8 mouse cellular contexts compared by ENCODE assay signal in the genomic region with DNA sequence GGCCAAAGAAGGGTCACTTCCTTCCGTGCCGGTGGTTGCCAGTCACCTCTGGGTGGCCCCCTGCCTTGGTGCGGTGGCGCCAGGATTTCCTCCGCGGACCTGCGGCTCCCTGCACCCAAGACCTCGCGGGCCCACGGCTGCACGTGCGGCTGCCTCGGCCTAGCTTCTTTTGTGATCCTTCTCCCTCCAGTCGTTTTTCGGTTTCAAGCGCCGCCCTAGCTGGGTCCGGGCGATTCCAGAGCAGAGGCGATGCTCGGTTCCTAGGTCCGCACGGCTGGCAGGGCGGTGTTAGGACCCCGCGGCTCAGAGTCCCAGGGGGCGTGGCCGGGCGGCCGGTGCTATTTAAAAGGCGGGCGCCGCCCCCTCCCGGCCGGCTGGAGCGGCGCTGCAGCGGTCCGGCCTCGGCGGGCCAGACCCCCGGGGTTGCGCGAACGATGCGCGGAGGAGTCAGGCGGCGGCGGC. TPM values are rescaled to one million over a fixed set of nuclear protein-coding genes. Genes with fewer than 3 reads are reported as not detected.
DNase-seq lines count a peak whose midpoint lies in the region; ATAC-seq and TF ChIP-seq lines count a peak whose summit lies in the region.

No protein-coding gene starts in this region.

- peak; percentile 81 for DNase-seq in CH12.LX (ENCODE audit: extremely low read depth)
- DNase-seq in forebrain, embryonic 14.5 days (ENCODE audit: low spot score): peak; percentile 84
- DNase-seq in heart, postnatal 36 days: peak; percentile 87
- peak; percentile 24 to 47 for DNase-seq in layer of hippocampus, adult 18-20 months (ENCODE audit: low spot score in 2 of 2)
- DNase-seq in ovary, adult 18-20 months (ENCODE audit: low spot score): peak; percentile 59
- peak; percentile 39 to 44 for DNase-seq in thymus, adult 18-20 months

- peak overlapping the region; percentile 63 to 72 (median 69) for H3K4me3 ChIP-seq in CH12.LX (replicated peaks in 1 of 3; ENCODE audit: low read depth in 2 of 3, low read length in 2 of 3, poor library complexity in 1 of 3)
- H3K4me3 ChIP-seq in brown adipose tissue, adult 24 weeks (ENCODE audit: insufficient read depth, low read depth, low read length): peak overlapping the region; percentile 84
- peak overlapping the region; percentile 49 for H3K4me3 ChIP-seq in forebrain, embryonic 14.5 days (ENCODE audit: low read depth, low read length)
- H3K4me3 ChIP-seq in lung, embryonic 15.5 days: peak overlapping the region; percentile 51

- no peaks in the 10 kb centered on the region for H3K27me3 ChIP-seq in CH12.LX (replicated peaks)
- 0 out of 2 replicates have a peak, but pooled peaks cover 5% of the 10 kb centered on the region for H3K27me3 ChIP-seq in forebrain, embryonic 14.5 days (replicated peaks; ENCODE audit: control insufficient read depth, insufficient read depth, low read length)
- 0 out of 2 replicates have a peak, but pooled peaks cover 6% of the 10 kb centered on the region for H3K27me3 ChIP-seq in lung, embryonic 15.5 days

- peak overlapping the region; percentile 54 for H3K4me2 ChIP-seq in CH12.LX (ENCODE audit: insufficient read depth, low read depth, poor library complexity, severe bottlenecking)
- peak overlapping the region; percentile 83 for H3K4me2 ChIP-seq in forebrain, embryonic 14.5 days (ENCODE audit: low read length)
- peak overlapping the region; percentile 90 for H3K4me2 ChIP-seq in lung, embryonic 15.5 days

- TF ChIP-seq CTCF in CH12.LX (conservative IDR thresholded peaks at IDR 0.05 in 1 of 2, IDR thresholded peaks at IDR 0.05 in 1 of 2; ENCODE audit: low read depth in 2 of 2, low read length in 2 of 2): peak in 1 of 2 experiments; percentile 56; a peak in 2 of 4 replicates

- peak overlapping the region; percentile 96 for H3K27ac ChIP-seq in CH12.LX (ENCODE audit: insufficient read depth, low read depth)
- peak overlapping the region; percentile 79 for H3K27ac ChIP-seq in brown adipose tissue, adult 24 weeks (replicated peaks; ENCODE audit: low read depth, low read length)
- H3K27ac ChIP-seq in forebrain, embryonic 14.5 days (ENCODE audit: low read depth, low read length): no peak overlapping the region
- H3K27ac ChIP-seq in lung, embryonic 15.5 days: no peak overlapping the region

- dilution Hi-C loops in CH12.LX (cut with MboI; ENCODE audit: extremely low pct_ligation_motif_present, extremely low pct_unique_long_range_greater_than_20kb, low sequenced_read_pairs): no loop called here

- no peaks in the 10 kb centered on the region for H3K9me3 ChIP-seq in CH12.LX (replicated peaks; ENCODE audit: low read length)
- no peaks in the 10 kb centered on the region for H3K9me3 ChIP-seq in forebrain, embryonic 14.5 days (replicated peaks; ENCODE audit: control insufficient read depth, low read length)
- no peaks in the 10 kb centered on the region for H3K9me3 ChIP-seq in lung, embryonic 15.5 days

- ATAC-seq in forebrain, embryonic 14.5 days: peak; percentile 90
- ATAC-seq in lung, embryonic 15.5 days (ENCODE audit: borderline replicate concordance, extremely low read depth, low FRiP score, low TSS enrichment): peak; percentile 78

- in situ Hi-C loops in CH12.LX (cut with MboI; ENCODE audit: low pct_ligation_motif_present, low pct_unique_long_range_greater_than_20kb, low sequenced_read_pairs): loop anchor here (5.0 to 10.0 kb wide), 2 partner anchors 93 to 345 kb away; a partner anchor contains a TSS

- no peaks in the 10 kb centered on the region for H3K79me2 ChIP-seq in CH12.LX (replicated peaks; ENCODE audit: control insufficient read depth, extremely low read depth, insufficient read depth, poor library complexity, severe bottlenecking)

- WGBS in forebrain, embryonic 14.5 days: under 1% methylated on average over 40 of the region's 50 CpGs
- WGBS in lung, embryonic 15.5 days: under 1% methylated on average over 50 of the region's 50 CpGs

- peak; percentile 57; the same call in 1 of the 2 replicates for TF ChIP-seq POLR2A in CH12.LX (IDR thresholded peaks at IDR 0.05; ENCODE audit: low read depth, low read length)

- intact Hi-C loops in heart, postnatal 36 days (cut with DNase I): loop anchor here (2.0 kb wide), 1 partner anchor 53 kb away; no protein-coding TSS in a partner anchor

- peaks cover 49 to 88% of the 10 kb centered on the region in 2 experiments for H3K4me1 ChIP-seq in CH12.LX (ENCODE audit: control insufficient read depth in 1 of 2, insufficient read depth in 2 of 2)
- H3K4me1 ChIP-seq in brown adipose tissue, adult 24 weeks (ENCODE audit: control insufficient read depth, insufficient read depth, insufficient read length, low read length): peaks cover 17% of the 10 kb centered on the region
- no peaks in the 10 kb centered on the region for H3K4me1 ChIP-seq in forebrain, embryonic 14.5 days (ENCODE audit: control insufficient read depth, insufficient read depth, low read length)
- peaks cover 33% of the 10 kb centered on the region for H3K4me1 ChIP-seq in lung, embryonic 15.5 days

- peak overlapping the region; percentile 51; the same call in 1 of the 2 replicates for H3K9ac ChIP-seq in CH12.LX (ENCODE audit: insufficient read depth, low read depth)
- H3K9ac ChIP-seq in forebrain, embryonic 14.5 days (ENCODE audit: low read length): peak overlapping the region; percentile 61
- peak overlapping the region; percentile 41; the same call in 1 of the 2 replicates for H3K9ac ChIP-seq in lung, embryonic 15.5 days

- peak; percentile 37 for TF ChIP-seq RAD21 in CH12.LX (IDR thresholded peaks at IDR 0.05; ENCODE audit: low read depth, low read length)

- peaks cover 5 to 9% of the 10 kb centered on the region in 2 experiments for H3K36me3 ChIP-seq in CH12.LX (replicated peaks in 1 of 2; ENCODE audit: control insufficient read depth in 1 of 2, insufficient read depth in 1 of 2, low read length in 1 of 2)
- no peaks in the 10 kb centered on the region for H3K36me3 ChIP-seq in forebrain, embryonic 14.5 days (ENCODE audit: control insufficient read depth, insufficient read depth, low read length)
- no peaks in the 10 kb centered on the region for H3K36me3 ChIP-seq in lung, embryonic 15.5 days

- no peak for TF ChIP-seq EP300 in CH12.LX (IDR thresholded peaks at IDR 0.05; ENCODE audit: low read length)

TF ChIP-seq in CH12.LX, 34 proteins besides CTCF, POLR2A, EP300 and RAD21 (continues in another document):
- peak; percentile 48 for TF ChIP-seq NRF1 (IDR thresholded peaks at IDR 0.05; ENCODE audit: low read depth, low read length)
- TF ChIP-seq SMC3 (IDR thresholded peaks at IDR 0.05; ENCODE audit: low read depth, low read length): peak; percentile 68
- no peak for TF ChIP-seq JUND (conservative IDR thresholded peaks at IDR 0.05; ENCODE audit: low read depth, low read length)
- no peak for TF ChIP-seq MAZ (IDR thresholded peaks at IDR 0.05; ENCODE audit: low read depth, low read length)
- 0 out of 2 replicates have a peak, but pooled peaks have one; percentile 39 for TF ChIP-seq KAT2A (IDR thresholded peaks at IDR 0.05; ENCODE audit: insufficient replicate concordance, low read length)
- no peak for TF ChIP-seq USF2 (conservative IDR thresholded peaks at IDR 0.05; ENCODE audit: low read depth, low read length)
- TF ChIP-seq JUN (IDR thresholded peaks at IDR 0.05; ENCODE audit: insufficient read depth, low read depth, low read length): no peak
- peak; percentile 87 for TF ChIP-seq SIN3A (IDR thresholded peaks at IDR 0.05; ENCODE audit: low read length)
- peak; percentile 87 for TF ChIP-seq TBP (conservative IDR thresholded peaks at IDR 0.05; ENCODE audit: low read depth, low read length)
- peak; percentile 92 for TF ChIP-seq BHLHE40 (IDR thresholded peaks at IDR 0.05; ENCODE audit: low read depth, low read length)
- TF ChIP-seq ETS1 (conservative IDR thresholded peaks at IDR 0.05; ENCODE audit: low read depth, low read length): no peak; the same call in 1 of the 2 replicates
- peak; percentile 29; the same call in 1 of the 2 replicates for TF ChIP-seq CHD2 (IDR thresholded peaks at IDR 0.05; ENCODE audit: low read length)
- TF ChIP-seq MXI1 (IDR thresholded peaks at IDR 0.05; ENCODE audit: low read depth, low read length): peak; percentile 64; the same call in 1 of the 2 replicates
- TF ChIP-seq HCFC1 (IDR thresholded peaks at IDR 0.05; ENCODE audit: low read depth, low read length): peak; percentile 55
- peak; percentile 57; the same call in 1 of the 2 replicates for TF ChIP-seq MEF2A (IDR thresholded peaks at IDR 0.05; ENCODE audit: borderline replicate concordance, low read depth, low read length)
- peak; percentile 50; the same call in 1 of the 2 replicates for TF ChIP-seq NELFE (IDR thresholded peaks at IDR 0.05; ENCODE audit: low read depth, low read length)
- peak; percentile 67; the same call in 1 of the 2 replicates for TF ChIP-seq MAX (IDR thresholded peaks at IDR 0.05; ENCODE audit: low read length)
- TF ChIP-seq ZC3H11A (IDR thresholded peaks at IDR 0.05; ENCODE audit: low read depth, low read length): no peak
- TF ChIP-seq UBTF (IDR thresholded peaks at IDR 0.05; ENCODE audit: low read depth, low read length): peak; percentile 25; the same call in 1 of the 2 replicates
- no peak for TF ChIP-seq GABPA (IDR thresholded peaks at IDR 0.05; ENCODE audit: insufficient replicate concordance, low read depth, low read length)
- TF ChIP-seq ZNF384 (IDR thresholded peaks at IDR 0.05; ENCODE audit: low read depth, low read length): no peak

RNA-seq across cellular contexts. Expression of a gene that starts 0.6 kb away (rescaled TPM):
- total RNA-seq in CH12.LX (2012; rRNA removed): 5.3 and 5.4 TPM in 2 replicates
- 1.6 and 2.3 TPM in 2 replicates for total RNA-seq in CH12.LX (2014; rRNA removed)
- polyA plus RNA-seq in CH12.LX (2012; ENCODE audit: insufficient read length, low read depth): 18.0 and 23.7 TPM in 2 replicates
- polyA plus RNA-seq in brown adipose tissue, adult 24 weeks (2012; ENCODE audit: insufficient read depth, insufficient read length, missing spikeins): 4.5 and 5.1 TPM in 2 replicates
- polyA plus RNA-seq in forebrain, embryonic 14.5 days (2014; fragmentation: Nextera tagmentation; extraction: Ambion mirVana): 2.3 and 3.0 TPM in 2 replicates
- 10 to 100 TPM; 14.6 to 15.8 TPM for total RNA-seq in heart, postnatal 36 days (2021)
- total RNA-seq in layer of hippocampus, adult 18-20 months (2021): 1 to 10 TPM; 1.6 to 2.5 TPM
- 4.8 and 5.5 TPM in 2 replicates for polyA plus RNA-seq in lung, embryonic 15.5 days (2015; fragmentation: Nextera tagmentation; extraction: Ambion mirVana)

RNA-seq across cellular contexts. Expression of a gene that starts 49.4 kb away (rescaled TPM):
- total RNA-seq in CH12.LX (2012; rRNA removed) (not detected in 2 replicates), CH12.LX (2014; rRNA removed) (not detected in 2 replicates)
- polyA plus RNA-seq in CH12.LX (2012; ENCODE audit: insufficient read length, low read depth): not detected in 2 replicates
- not detected in 2 replicates for polyA plus RNA-seq in brown adipose tissue, adult 24 weeks (2012; ENCODE audit: insufficient read depth, insufficient read length, missing spikeins)
- polyA plus RNA-seq in forebrain, embryonic 14.5 days (2014; fragmentation: Nextera tagmentation; extraction: Ambion mirVana): 0.10 and 0.16 TPM in 2 replicates
- total RNA-seq in heart, postnatal 36 days (2021): under 1 TPM in 1 of 2 experiments, not detected in 1; 0.25 TPM
- total RNA-seq in layer of hippocampus, adult 18-20 months (2021): not detected
- not detected in 2 replicates for polyA plus RNA-seq in lung, embryonic 15.5 days (2015; fragmentation: Nextera tagmentation; extraction: Ambion mirVana)

Comparison
In these comparisons a context has a peak if more than half of its experiments do, and no peak if none do; other contexts are left out.
1. DNase-seq: peak in every context shown above with its lines; median percentile 87 in heart, postnatal 36 days; 84 in forebrain, embryonic 14.5 days; 81 in CH12.LX; 59 in ovary, adult 18-20 months; 42 in thymus, adult 18-20 months; 36 in layer of hippocampus, adult 18-20 months.
2. H3K27ac ChIP-seq: peak in CH12.LX (single experiment) and brown adipose tissue, adult 24 weeks (single experiment); none in forebrain, embryonic 14.5 days (single experiment) and lung, embryonic 15.5 days (single experiment).
3. Peak in every context shown above with its lines, with median percentiles within 50 percentile points of each other: H3K4me2 ChIP-seq, H3K4me3 ChIP-seq and H3K9ac ChIP-seq.